Mouse (Mus musculus): ENCODE results near the gene Dppa4.
"Not testable (repeated sequence)": the region's sequence is repeated elsewhere in the genome, so short reads cannot be mapped to it uniquely, and the experiment has no call there.

Dppa4 gene

DNA sequence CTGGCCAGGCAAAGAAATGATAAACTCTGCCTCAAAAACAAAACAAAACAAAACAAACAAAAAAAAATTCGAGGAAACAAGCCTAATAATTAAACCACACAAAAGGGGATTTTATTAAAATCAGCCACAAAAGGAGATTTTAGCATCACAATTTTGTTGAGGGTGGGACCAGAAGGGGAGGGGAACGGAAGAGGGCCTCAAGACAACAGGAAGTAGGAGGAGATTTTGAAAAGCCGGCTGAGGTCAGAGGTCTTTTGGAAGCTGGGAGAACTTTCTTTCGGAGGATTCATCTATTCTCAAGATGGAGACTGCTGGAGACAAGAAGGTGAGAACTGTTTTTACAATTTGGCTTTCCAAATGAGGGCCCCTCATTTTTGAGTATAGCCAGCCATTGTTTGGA is at the start of gene Dppa4:
Gene Dppa4 (plus strand): TSS at position 217 of the 400 bp plus-strand sequence.
- no peak for DNase-seq

DNA sequence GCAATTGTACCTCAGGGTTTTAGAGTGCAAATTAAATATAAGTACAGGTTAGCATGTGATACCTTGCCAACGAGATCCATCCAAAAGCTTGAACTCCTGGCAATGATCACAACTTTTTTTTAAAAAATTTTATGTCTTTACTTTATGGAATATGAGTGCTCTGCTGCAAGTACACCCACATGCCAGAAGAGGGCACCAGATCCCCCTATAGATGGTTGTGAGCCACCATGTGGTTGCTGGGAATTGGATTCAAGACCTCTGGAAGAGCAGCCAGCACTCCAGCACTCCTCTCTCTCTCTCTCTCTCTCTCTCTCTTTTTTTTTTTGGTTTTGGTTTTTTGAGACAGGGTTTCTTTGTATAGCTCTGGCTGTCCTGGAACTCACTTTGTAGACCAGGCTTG is 48.5 kb upstream of the Dppa4 start:
- DNase-seq, result no peak

DNA sequence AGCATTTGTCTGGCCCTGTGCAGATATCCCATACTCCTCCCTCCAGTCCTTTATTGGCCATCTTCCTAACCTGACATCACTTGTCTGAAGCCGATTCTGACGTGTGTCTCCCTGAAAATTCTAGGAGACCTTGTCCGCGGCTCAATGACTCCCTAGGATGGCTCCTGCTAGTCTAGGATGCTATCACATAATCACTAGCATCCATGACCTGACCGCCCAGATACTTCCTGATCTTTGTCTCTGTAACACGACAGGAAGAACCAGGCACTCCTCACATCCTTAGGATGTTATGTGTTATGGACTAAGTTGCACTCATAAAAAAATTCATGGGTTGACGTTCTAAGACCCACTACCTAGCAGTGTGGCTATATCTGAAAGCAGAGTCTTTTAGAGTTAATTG is 45.9 kb upstream of the Dppa4 start:
- DNase-seq, result no peak

DNA sequence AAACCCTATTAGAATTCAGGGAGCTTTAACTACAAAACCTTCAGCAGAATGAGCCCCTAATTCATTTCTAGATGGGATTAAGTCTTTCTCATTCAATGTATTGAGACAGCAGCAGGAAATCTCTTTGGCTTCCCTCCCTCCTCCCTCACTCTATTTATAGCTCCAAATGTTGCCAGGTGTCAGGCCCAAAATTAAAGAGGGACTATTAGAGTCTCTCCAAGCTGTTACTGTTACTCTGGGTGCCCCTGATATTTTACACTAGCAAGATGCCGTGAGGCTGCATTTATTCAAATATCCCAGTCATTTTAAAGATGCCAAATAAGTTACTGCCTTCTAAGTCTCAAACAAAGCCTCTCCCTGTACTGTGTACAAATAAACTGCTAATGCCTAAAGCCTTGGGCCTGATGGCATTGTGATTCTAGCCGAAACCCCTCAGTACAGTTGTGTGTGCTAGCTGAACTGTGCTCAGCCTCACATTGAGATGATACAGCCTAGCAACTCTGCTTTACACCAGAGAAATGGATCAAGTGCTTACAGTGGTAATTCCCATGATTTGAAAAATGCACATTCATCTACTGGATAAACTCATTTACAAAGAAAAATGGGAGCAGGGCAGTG is 36.4 kb upstream of the Dppa4 start:
- no peak for DNase-seq

DNA sequence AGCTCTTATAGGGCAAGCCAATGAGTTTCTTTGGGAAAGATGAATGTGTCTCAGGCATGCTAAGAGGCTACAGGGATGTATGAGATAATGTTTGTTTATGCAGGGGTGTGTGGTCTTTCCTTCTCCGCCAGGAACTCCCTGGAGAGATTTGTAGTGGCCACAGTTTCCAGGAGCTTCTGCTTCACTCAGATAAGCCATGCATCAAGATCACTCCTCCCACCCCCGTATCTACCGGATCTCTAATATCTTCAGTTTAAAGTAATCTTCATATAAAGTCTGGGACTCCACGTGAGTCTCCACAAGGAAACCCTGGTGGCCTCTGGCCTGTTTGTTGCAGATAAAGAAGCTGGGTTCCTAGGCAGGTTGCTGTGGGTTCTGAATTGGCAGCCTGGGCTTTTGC is 30.7 kb upstream of the Dppa4 start:
- no peak for DNase-seq

DNA sequence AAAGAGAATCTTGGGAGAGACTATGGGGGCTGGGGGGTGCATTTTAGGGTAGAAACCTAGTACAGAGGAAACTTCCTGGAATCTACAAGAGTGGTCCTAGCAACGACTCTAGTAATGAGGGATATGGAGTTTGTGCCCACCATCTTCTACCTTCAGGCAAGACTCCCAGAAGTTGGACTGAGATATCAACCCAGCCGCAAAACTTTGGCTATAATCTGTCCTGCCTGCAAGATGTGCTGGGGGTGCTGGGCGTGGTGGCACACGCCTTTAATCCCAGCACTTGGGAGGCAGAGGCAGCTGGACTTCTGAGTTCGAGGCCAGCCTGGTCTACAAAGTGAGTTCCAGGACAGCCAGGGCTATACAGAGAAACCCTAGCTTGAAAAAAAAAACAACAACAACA is 28.9 kb upstream of the Dppa4 start:
- no peak for DNase-seq

DNA sequence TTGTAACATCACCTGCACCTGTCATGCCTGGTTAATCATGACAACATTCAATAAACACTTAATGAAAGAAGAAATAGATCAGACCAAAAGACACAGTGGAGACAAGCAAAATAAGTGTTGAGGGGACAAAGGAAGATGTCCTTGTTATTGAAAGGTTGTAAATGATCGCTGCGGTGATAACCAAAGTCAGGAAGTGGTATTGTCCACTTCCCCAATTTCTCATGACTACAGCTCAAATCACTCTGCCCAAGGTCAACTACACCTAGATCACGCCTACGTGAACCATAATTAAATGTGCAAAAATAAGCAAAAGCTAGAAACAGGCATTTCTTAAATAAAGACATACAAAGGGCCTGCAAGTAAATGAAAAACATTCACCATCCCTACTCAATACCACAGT is 24.0 kb upstream of the Dppa4 start:
- DNase-seq, result no peak

DNA sequence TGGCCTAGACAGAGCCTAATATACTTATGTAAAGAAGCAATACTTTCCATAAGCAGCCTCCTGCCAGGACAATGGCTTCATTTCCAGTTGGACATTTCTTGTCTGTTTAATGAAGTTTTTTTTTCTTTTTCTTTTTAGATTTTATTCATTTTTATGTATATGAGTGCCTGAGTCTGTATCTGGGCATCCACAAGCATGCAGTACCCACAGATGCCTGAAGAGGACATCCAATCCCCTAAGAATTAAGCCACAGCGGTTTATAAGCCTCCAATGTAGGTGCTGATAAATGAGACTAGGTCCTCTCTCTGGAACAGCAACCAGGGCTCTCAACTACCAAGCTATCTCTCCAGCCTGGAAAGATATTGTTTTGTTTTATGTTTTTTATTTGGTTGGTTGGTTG is 20.6 kb upstream of the Dppa4 start:
- no peak for DNase-seq

DNA sequence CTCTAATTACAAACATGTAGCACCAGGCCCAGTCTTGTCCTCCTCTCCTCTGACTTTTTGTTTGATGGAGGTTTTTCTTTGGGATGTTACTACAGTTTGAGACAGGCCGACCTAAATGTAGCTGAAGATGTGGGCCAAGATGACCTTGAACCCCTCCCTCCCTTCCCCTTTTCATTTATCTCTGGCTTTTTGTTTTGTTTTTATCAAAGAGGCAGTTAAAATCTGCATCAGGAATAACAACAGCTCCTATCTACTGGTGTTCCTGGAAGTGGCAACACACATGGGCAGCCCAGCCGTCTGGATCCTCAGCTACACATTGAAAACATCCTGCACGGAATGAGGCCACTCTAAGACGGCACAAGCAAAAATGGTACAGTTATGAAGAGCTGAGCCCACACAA is 17.7 kb upstream of the Dppa4 start:
- no peak for DNase-seq

DNA sequence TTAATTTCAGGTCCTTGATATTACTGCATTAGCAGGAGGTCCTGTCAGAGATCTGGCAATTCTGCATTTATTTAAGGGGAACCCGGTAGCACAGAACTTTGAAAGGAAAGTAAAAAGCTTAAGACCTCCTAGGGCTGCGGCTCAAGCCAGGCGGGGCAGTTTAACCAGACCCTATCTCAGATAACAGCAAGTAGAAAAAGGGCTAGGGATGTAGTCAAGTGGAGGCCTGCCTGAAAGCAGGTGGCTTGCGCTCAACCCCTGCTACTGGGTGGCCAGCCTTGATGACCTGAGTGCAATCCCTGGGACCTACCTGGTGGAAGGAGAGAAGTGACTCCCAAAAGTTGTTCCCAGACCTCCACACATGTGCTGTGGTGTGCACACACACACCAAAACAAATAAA is 6.6 kb upstream of the Dppa4 start:
- DNase-seq, result no peak

DNA sequence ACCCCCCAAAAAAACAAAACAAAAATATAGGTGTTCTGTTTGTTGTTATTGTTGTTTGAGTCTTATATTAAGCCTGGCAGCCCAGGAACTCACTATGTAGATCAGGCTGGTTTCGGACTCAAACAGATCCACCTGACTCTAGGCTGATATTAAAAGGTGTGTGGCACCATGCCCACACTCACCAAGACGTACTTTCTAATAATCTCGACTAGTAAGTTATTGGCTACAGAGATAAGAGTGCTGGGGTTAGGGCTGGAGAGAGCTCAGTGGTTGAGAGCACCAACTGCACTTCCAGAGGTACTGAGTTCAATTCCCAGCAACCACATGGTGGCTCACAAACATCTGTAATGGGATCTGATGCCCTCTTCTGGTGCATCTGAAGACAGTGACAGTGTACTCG is 2.6 kb upstream of the Dppa4 start:
- no peak for DNase-seq

DNA sequence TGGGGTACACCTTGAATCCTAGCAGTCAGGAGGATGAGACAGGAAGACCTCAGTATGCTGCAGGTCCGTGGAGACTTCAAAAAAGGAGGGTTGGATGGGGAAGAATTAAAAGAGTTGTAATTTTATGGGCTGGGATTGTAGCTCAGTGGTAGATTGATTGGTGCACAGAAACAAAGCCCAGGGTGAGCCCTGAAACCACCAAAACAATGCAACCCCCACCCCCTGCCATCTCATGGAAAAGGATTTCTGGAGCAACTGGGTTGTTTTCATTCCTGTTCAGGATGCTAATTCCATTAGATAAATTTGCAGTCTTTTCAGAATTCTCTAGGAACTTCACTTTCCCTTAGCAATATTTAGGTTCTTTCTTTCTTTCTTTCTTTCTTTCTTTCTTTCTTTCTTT is 732 bp upstream of the Dppa4 start:
- DNase-seq, result no peak

DNA sequence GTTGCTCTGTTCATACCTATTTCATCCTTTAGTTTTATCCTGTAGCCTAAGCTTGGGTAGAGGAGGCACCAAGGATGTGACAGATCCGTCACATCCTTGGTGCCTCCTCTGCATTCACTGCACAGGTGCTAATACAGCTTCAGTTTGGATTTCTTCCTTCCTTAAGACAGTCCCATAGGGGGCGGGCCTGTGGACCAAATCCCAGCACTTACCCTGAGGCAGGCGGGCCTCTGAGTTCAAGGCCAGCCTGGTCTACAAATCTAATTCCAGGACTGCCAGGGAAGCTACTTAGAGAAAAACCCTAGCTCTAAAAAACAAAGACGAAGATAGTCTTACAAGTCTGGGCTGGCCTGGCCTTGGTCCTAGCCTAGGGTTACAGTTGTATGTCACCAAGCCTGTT is 2.0 kb downstream of the Dppa4 start:
- no peak for DNase-seq

DNA sequence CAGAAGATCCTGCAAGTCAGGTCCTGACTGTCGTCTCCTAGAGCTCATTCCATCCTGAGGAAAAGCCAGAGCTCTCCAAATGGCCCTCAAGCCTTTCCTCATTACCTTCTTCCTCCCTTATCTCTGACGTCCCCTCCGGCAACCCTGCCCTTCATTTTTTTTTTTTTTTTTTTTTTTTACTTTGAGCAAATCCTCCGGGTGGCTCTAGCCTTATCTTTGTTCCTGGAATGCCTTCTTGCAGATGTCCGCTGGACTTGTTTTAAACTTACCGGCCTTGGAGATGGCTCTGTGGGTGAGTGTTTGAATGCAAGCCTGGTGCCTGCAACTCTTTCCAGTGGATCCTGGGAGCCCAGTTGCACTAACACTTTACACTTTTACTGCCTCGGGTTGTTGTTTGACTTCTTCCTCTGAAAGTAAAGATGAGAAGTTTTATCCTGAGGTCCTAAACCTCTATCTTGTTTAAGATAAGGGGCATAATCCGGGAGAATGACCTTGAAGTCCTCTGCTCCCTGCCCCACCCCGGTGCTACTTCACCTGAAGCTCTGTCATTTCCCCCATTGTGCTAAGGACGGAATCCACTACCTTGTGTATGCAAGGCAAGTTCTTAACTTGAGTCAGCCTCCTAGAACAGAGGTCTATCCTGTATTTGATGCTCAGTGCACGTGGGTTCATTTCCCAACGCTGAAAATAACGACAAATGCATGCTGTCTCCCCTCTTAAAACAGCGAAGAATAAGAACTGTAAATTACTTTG is 14.0 kb downstream of the Dppa4 start:
- no peak for DNase-seq

DNA sequence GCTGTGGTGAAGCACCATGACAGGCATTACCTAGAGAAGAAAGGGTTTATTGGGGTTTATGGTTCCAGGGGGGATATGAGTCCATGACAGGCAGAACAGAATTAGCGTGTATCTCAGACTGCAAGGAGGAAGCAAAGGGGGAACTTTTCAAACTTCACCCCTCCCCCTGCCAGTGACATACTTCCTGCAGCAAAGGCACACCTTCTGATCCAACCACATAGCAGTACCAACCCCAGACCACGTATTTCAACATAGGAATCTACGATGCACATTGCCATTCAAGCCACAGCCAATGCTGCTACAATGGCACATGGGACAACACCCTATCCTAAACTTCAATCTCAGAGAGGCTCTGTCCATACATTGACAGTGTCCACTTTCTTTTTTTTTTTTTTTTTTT is 16.4 kb downstream of the Dppa4 start:
- DNase-seq, result no peak

DNA sequence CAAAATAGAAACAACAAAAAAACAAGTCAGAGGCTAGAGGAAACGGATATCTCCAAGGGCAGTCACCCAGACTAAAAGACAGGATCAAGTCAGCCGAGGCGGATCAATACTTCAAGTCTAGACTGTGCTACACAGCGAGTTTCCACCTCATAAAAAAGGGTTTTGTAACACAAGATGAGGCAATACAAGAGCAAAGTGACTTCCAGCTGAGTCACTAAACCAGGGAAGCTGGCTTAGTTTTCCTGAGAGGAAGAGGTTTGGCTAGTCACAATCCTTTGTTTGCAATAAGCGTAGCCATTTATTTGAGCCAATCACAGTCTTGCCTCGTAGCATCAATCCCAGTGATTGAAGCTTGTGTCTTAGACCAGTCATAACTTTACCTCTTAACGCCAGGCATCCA is 20.0 kb downstream of the Dppa4 start, which contains the start of gene Dppa2:
Gene Dppa2 (plus strand): TSS at position 400 of the 400 bp plus-strand sequence.
- DNase-seq, result no peak

DNA sequence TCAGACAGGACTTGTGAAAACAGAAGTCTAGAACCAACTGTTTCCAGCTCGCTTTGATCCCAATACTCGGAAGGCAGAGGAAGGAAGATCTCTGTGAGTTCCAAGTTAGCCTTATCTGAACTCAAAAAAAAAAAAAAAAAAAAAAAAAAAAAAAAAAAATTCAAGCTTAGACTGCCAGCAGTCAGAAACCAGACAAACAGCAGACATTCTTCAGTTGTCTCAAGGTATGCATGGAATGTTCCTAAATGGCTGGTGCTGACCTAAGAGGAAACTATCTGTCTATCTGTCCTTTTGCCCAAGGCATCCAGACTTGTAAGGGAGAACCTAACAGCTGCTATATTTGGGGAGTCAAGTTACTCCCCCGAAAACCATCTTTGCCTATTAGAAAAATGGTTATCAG is 20.4 kb downstream of the Dppa4 start:
- DNase-seq, result no peak

DNA sequence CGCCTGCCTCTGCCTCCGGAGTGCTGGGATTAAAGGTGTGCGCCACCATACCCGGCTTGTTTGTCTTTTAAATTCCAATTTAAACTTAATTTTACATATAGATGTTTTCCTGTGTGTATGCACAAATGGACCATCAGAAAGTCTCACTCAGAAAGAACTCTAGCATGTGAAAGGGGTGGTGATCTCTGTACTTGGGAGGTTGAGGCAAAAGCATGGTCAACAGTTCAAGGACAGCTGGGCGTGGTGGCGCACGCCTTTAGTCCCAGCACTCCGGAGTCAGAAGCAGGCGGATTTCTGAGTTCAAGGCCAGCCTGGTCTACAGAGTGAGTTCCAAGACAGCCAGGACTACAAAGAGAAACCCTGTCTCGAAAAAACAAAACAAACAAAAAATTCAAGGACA is 25.4 kb downstream of the Dppa4 start:
- DNase-seq, result not testable (repeated sequence)

DNA sequence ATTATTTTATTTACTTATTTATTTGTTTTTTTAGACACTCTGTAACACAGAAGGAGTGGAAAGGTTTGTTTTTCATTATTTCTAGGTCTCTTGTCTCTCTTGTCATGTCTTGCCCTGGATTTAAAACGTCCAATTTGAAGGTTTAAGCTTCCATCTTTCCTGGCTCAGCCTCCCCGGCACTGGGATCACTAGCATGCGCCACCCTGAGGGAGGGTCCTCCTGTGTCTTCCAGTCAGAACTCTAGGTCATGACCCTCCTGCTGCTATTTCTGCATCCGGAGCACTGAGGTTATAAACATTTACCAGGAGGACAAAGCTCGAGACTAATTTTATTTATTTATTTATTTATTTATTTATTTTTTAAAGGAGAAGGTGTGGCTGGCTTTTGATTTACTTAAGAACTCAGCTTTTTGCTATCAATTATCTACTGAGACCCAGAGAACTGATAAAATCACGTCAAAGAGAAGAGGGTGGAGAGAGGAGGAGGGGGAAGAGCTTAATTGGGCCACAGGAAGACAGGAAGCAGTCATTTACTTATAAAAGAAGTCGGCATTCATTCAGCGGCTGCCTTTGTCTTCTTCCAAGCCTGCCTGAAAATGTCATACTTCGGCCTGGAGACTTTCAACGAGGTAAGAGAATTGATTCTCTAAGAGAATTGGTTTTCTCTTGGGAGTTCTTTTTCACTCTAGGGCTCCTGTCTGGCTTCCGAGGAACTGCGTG is 26.5 kb downstream of the Dppa4 start:
- no peak for DNase-seq

DNA sequence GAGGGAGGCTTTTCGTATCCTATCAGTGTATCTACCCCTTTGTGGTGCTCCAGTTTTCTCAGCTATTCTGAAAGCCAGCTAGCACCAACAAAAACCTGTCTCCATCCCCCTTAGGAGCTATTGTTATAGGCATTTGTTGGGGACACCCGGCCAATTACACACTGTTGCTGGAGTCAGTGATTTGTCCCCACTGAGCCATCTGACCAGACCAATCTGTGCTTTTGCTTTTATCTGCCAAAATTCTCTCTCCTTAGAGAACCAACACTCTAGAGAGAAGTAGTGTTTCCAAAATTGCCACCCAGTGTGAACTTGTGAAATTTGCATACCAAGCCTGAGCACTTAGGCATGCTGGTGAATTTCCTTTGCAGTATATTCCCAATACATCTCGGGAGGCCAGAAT is 31.8 kb downstream of the Dppa4 start:
- no peak for DNase-seq

DNA sequence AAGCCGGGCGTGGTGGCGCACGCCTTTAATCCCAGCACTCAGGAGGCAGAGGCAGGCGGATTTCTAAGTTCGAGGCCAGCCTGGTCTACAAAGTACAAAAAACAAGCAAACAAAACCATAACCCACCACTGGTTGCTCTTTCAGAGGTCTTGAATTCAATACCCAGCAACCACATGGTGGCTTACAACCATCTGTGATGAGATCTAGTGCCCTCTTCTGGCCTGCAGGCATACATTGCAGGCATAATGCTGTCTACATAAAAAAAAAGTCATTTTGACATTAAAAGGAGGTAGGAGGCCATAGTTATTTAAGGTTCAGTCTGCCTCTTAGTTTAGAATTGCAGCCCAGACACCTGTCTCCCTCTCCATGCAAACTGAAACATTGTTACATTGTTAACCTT is 37.2 kb downstream of the Dppa4 start:
- no peak for DNase-seq

DNA sequence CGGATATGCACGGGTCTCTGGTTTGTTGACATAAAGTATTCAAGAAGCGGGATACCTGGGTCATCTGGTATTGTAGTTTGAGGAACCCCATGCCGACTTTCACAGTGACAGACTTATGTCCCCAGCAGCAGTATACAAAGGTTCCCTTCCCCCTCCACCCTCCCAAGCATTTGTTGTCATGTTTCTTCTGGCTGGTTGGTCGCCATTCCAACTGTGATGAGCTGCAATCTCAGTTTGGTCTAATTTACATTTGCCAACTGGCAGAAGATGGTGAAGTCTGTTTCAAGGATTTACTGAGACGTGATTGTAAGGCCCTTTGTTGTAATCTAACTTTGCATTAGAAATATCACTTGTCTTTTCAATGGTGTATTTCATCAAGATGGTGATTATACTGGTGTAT is 39.6 kb downstream of the Dppa4 start:
- DNase-seq, result no peak

DNA sequence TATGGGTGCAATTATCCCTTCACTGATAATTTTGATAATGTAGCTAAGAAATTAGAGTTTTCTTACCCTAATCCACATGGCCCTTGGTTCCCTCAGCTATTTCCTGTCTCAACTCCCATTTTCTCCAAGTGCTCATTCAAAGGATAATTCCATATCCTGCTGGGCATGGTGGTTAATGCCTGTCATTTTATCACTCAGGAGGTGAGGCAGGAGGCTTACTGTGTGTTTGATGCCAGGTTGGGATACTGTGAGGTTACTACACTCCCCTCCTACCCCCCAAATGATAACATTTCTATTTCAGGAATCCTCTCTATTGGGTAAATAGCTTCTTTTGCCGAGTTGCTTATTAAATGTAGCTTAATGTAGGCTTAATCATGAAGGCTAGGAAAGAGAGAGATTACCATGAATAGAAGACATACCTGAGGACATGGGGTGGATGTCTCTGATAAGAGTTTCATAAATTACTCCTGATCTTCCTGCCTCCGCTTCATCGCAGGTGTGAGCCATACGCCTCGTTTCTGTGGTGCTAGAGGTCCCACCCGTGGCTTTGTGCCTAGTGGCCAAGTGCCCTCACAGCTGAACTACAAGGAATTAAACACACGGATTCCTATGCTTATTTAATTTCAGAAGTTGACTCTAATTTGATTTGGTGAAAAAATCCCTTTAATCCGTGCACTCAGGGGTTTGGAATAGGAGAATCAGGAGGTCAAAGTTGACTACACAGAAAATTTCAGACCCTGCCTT is 40.2 kb downstream of the Dppa4 start:
- DNase-seq, result no peak

DNA sequence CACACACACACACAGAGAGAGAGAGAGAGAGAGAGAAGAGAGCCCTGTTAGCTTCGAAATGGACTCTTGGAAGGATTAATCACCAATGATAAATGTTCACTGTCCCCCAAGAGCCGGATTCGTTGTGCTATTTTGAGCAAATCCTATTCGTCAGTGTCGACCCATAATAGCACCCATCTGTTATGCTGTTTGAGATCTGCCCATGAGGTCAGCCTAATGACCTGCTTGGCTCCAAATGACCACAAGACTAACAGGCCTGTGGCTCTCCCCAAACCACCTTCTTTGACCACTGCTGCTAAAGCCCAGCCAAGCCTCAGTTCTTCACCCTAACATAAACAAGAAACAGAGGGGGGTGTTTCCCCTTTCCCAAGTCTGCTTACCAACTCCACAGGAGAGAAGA is 43.4 kb downstream of the Dppa4 start:
- no peak for DNase-seq
